Mouse (Mus musculus) liver, embryonic 11.5 days (tissue): ENCODE data around the gene Scgb1b11. TPM values are rescaled to one million over a fixed set of nuclear protein-coding genes. Genes with fewer than 3 reads are reported as not detected.
"Not testable (repeated sequence)": the region's sequence is repeated elsewhere in the genome, so short reads cannot be mapped to it uniquely, and the experiment has no call there.

Experiments
- ATAC-seq: fragments of 200-750 bp; cut with Nextera tagmentation; replicated peaks from 2 replicates; pipeline ENCODE4 v1.8.0; 2017; ENCODE audit warnings: moderate number of reproducible peaks, mild to moderate bottlenecking, moderate TSS enrichment, moderate library complexity; ENCODE audit not compliant: low FRiP score
- DNase-seq: peaks from one replicate; pipeline ENCODE4 v3.0.0-alpha.2; 2017; ENCODE audit warnings: low spot score
- H3K27ac ChIP-seq: fragments of 300-500 bp; sonication (generic); 2 replicates; pipeline ENCODE4 v1.5.1; 2014; ENCODE audit warnings: mild to moderate bottlenecking, low read depth, low read length, control low read depth
- H3K27me3 ChIP-seq: fragments of 300-500 bp; sonication (generic); replicated peaks from 2 replicates; pipeline ENCODE4 v1.6.1; 2014; ENCODE audit warnings: low read length, mixed read lengths; ENCODE audit not compliant: control insufficient read depth, insufficient read depth
- H3K36me3 ChIP-seq: fragments of 300-500 bp; sonication (generic); 2 replicates; pipeline ENCODE4 v1.6.1; 2014; ENCODE audit warnings: mild to moderate bottlenecking, low read length, moderate library complexity, mixed read lengths; ENCODE audit not compliant: control insufficient read depth, insufficient read depth
- H3K4me1 ChIP-seq: fragments of 300-500 bp; sonication (generic); replicated peaks from 2 replicates; pipeline ENCODE4 v1.6.1; 2014; ENCODE audit warnings: low read length, mixed read lengths; ENCODE audit not compliant: control insufficient read depth, insufficient read depth
- H3K4me2 ChIP-seq: fragments of 300-500 bp; sonication (generic); 2 replicates; pipeline ENCODE4 v1.6.1; 2014; ENCODE audit warnings: mild to moderate bottlenecking, control low read depth, moderate library complexity
- H3K4me3 ChIP-seq: fragments of 300-500 bp; sonication (generic); 2 replicates; pipeline ENCODE4 v1.5.1; 2014; ENCODE audit warnings: low read depth, low read length, control low read depth
- H3K9ac ChIP-seq: fragments of 300-500 bp; sonication (generic); 2 replicates; pipeline ENCODE4 v1.6.1; 2014; ENCODE audit warnings: low read depth, low read length, control low read depth
- H3K9me3 ChIP-seq: fragments of 300-500 bp; sonication (generic); 2 replicates; pipeline ENCODE4 v1.6.1; 2016; ENCODE audit warnings: low read length, inconsistent platforms, mixed read lengths; ENCODE audit not compliant: control insufficient read depth
- WGBS: fragments of 180-500 bp; shearing (Covaris S2); extraction: QIAGEN DNeasy Blood & Tissue Kit; methylation state at CpG from one replicate; pipeline ENCODE4 v1.1.7; 2014; 5-methylcytosine and 5-hydroxymethylcytosine counted together
- polyA plus RNA-seq: library from polyadenylated mRNA; unstranded; fragments of >200 nt; fragmentation: Nextera tagmentation; extraction: Ambion mirVana; gene quantifications from 2 replicates; pipeline ENCODE4 v1.2.1, GENCODE M21; 2014

Gene Scgb1b11
- not detected in 2 replicates for polyA plus RNA-seq

GRCm38 (mm10) chr7:32222540-32222939 is at the start of gene Scgb1b11:
Scgb1b11 (plus strand) TSS chr7:32222840.
- no CpG with 5 or more reads among the region's 2 CpGs for WGBS
- not testable (repeated sequence) for ATAC-seq, H3K4me1 ChIP-seq, H3K27me3 ChIP-seq, DNase-seq, H3K9ac ChIP-seq, H3K9me3 ChIP-seq, H3K4me3 ChIP-seq, H3K36me3 ChIP-seq, H3K4me2 ChIP-seq, H3K27ac ChIP-seq

GRCm38 (mm10) chr7:32211045-32211444 is 11.6 kb upstream of the Scgb1b11 start, which contains the start of gene Scgb2b11:
Scgb2b11 (minus strand) TSS chr7:32211145.
- H3K27ac ChIP-seq, H3K4me2 ChIP-seq, H3K27me3 ChIP-seq, H3K4me1 ChIP-seq, H3K36me3 ChIP-seq, H3K4me3 ChIP-seq, DNase-seq, ATAC-seq, H3K9me3 ChIP-seq, H3K9ac ChIP-seq: not testable (repeated sequence)
- 76% methylated on average over 2 of the region's 2 CpGs for WGBS

Other genes starting within 250 kb of the Scgb1b11 start
- gene Scgb1b10, start 122.0 kb upstream of the Scgb1b11 start, polyA plus RNA-seq = not detected in 2 replicates
- not detected in 2 replicates for gene Scgb2b11, start 11.7 kb upstream of the Scgb1b11 start, polyA plus RNA-seq
- gene Scgb2b12, start 104.4 kb downstream of the Scgb1b11 start, polyA plus RNA-seq = not detected in 2 replicates
- not detected in 2 replicates for gene Scgb1b12, start 111.3 kb downstream of the Scgb1b11 start, polyA plus RNA-seq
- not detected in 2 replicates for gene Scgb1b29, start 218.7 kb downstream of the Scgb1b11 start, polyA plus RNA-seq